In the genomic region with DNA sequence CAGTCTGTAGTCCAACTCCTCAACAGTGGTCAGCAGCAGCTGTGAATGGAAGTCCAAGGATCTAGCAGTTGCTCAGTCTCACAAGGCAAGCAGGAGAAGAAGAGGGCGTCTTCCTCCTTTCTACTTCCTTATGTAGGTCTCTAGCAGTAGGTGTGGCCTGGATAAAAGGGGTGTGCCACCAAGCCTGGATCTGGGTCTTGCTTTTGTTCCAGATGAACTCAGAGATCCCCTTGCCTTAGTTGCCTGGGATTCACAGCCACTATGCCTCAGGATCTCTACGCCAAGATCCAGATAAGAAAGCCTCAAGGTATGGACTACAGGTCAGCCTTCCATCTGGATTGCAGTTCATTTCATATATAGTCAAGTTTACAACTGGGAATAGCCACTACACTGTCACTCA, we compare ENCODE assay signal across 27 mouse cellular contexts. TPM values are rescaled to one million over a fixed set of nuclear protein-coding genes. Genes with fewer than 3 reads are reported as not detected.
"Had no signal": no experiment of that assay in that cellular context is flagged by ENCODE, and none has a peak within 500 bp of the region (broad histone marks: within the 10 kb centered on the region; RNA-seq: fewer than 3 reads in every experiment).

Gene Nxf7 (minus strand): TSS at position 101 of the 400 bp plus-strand sequence.

- H3K36me3 ChIP-seq: kidney, embryonic 15.5 days; limb, embryonic 10.5 days; limb, embryonic 13.5 days; liver, embryonic 12.5 days; liver, embryonic 15.5 days; midbrain, embryonic 10.5 days; midbrain, embryonic 13.5 days had no signal

- ATAC-seq: liver, embryonic 12.5 days; midbrain, embryonic 13.5 days; midbrain, embryonic 16.5 days had no signal

- H3K9ac ChIP-seq: kidney, embryonic 15.5 days; limb, embryonic 13.5 days; liver, embryonic 12.5 days; liver, embryonic 15.5 days; midbrain, embryonic 13.5 days had no signal

- H3K9me3 ChIP-seq: limb, embryonic 10.5 days; liver, embryonic 15.5 days; midbrain, embryonic 13.5 days had no signal

- DNase-seq: kidney, adult 11 months; kidney, adult 8-10 months; kidney, postnatal 10 days; kidney, postnatal 36 days; liver; lung, adult 2 months; retina, postnatal 1 day; thymus, adult 18-20 months; thymus, postnatal 4 days had no signal

- H3K27ac ChIP-seq: kidney, embryonic 15.5 days; limb, embryonic 10.5 days; limb, embryonic 13.5 days; liver, embryonic 12.5 days; liver, embryonic 15.5 days; macrophage; midbrain, embryonic 10.5 days; midbrain, embryonic 13.5 days had no signal

- H3K4me1 ChIP-seq: kidney, embryonic 15.5 days; limb, embryonic 10.5 days; limb, embryonic 13.5 days; liver, embryonic 12.5 days; liver, embryonic 15.5 days; megakaryocyte, embryonic 14.5 days; midbrain, embryonic 10.5 days; midbrain, embryonic 13.5 days had no signal

- H3K4me3 ChIP-seq: kidney, embryonic 15.5 days; limb, embryonic 10.5 days; limb, embryonic 13.5 days; liver, embryonic 12.5 days; liver, embryonic 15.5 days; megakaryocyte, embryonic 14.5 days; midbrain, embryonic 10.5 days; midbrain, embryonic 13.5 days had no signal

- H3K27me3 ChIP-seq: kidney, embryonic 15.5 days; limb, embryonic 13.5 days; liver, embryonic 12.5 days; liver, embryonic 15.5 days; megakaryocyte, embryonic 14.5 days; midbrain, embryonic 13.5 days had no signal

- H3K4me2 ChIP-seq: kidney, embryonic 15.5 days; limb, embryonic 13.5 days; liver, embryonic 12.5 days; liver, embryonic 15.5 days; midbrain, embryonic 13.5 days had no signal

RNA-seq across cellular contexts. Expression of gene Nxf7, which starts in this region (rescaled TPM):
- total RNA-seq: layer of hippocampus, adult 8-10 months; layer of hippocampus, postnatal 10 days; layer of hippocampus, postnatal 36 days; monocyte, adult 5-6 weeks had no signal
- polyA plus RNA-seq: kidney, embryonic 15.5 days; limb, embryonic 10.5 days; limb, embryonic 13.5 days; liver, embryonic 12.5 days; liver, embryonic 15.5 days; lung, embryonic 16.5 days; macrophage; midbrain, embryonic 13.5 days; midbrain, embryonic 16.5 days; neural tube, embryonic 11.5 days; neural tube, embryonic 14.5 days; stomach, embryonic 16.5 days had no signal
